Mouse (Mus musculus): ENCODE data around the gene Palm2.

DNA sequence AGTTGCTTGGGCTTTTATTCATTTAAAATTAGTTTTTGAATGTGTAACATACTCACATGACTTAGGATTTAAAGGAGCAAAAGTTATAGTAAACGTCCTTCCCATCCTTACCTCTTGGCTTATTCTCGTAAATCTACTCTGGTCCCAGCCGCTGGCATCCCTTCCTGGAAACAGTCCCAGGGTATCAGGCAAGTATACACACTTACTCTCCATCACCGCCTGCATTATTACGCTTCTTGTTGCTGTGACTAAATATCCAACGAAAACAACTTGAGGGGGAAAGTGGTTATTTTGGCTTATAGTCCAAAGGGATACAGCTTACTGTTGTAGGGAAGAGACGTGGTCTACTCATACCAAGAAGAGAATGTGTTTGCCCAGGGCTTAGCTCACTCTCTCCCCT lies 113.7 kb downstream of the Palm2 start:
- no peak for TF ChIP-seq CTCF (IDR thresholded peaks at IDR 0.05; ENCODE audit: extremely low read depth, insufficient read depth, insufficient read length, insufficient replicate concordance)
- TF ChIP-seq POLR2A (IDR thresholded peaks at IDR 0.05; ENCODE audit: low read depth, low read length), result no peak

Data from spleen, adult 2 months (tissue).